Mouse (Mus musculus) embryonic facial prominence, embryonic 10.5 days (tissue): Measurements from ENCODE around the gene Myo9b. TPM values are rescaled to one million over a fixed set of nuclear protein-coding genes. Genes with fewer than 3 reads are reported as not detected.

Experiments used
- DNase-seq: peaks from one replicate; pipeline ENCODE4 v3.0.0-alpha.2; 2017; ENCODE audit warnings: low spot score
- H3K27ac ChIP-seq: fragments of 300-500 bp; sonication (generic); replicated peaks from 2 replicates; pipeline ENCODE4 v1.5.1; 2016; ENCODE audit warnings: mild to moderate bottlenecking
- H3K27me3 ChIP-seq: fragments of 300-500 bp; sonication (generic); replicated peaks from 2 replicates; pipeline ENCODE4 v1.6.1; 2016; ENCODE audit warnings: low read depth, mild to moderate bottlenecking; ENCODE audit not compliant: poor library complexity, severe bottlenecking
- H3K36me3 ChIP-seq: fragments of 300-500 bp; sonication (generic); replicated peaks from 2 replicates; pipeline ENCODE4 v1.6.1; 2016; ENCODE audit warnings: mild to moderate bottlenecking, moderate library complexity
- H3K4me1 ChIP-seq: fragments of 300-500 bp; sonication (generic); 2 replicates; pipeline ENCODE4 v1.6.1; 2016
- H3K4me3 ChIP-seq: fragments of 300-500 bp; sonication (generic); 2 replicates; pipeline ENCODE4 v1.5.1; 2016; ENCODE audit warnings: mild to moderate bottlenecking, moderate library complexity
- H3K9me3 ChIP-seq: fragments of 300-500 bp; sonication (generic); 2 replicates; pipeline ENCODE4 v1.6.1; 2016; ENCODE audit warnings: mild to moderate bottlenecking
- WGBS: fragments of 180-500 bp; shearing (Covaris S2); methylation state at CpG from one replicate; pipeline ENCODE4 v1.1.7; 2016; 5-methylcytosine and 5-hydroxymethylcytosine counted together
- polyA plus RNA-seq: library from polyadenylated mRNA; unstranded; fragments of >200 nt; fragmentation: Nextera tagmentation; extraction: Ambion mirVana; gene quantifications from 2 replicates; pipeline ENCODE4 v1.2.1, GENCODE M21; 2016

Gene Myo9b
- polyA plus RNA-seq, 1 experiment from 2014 or later, result 27.9 TPM

- Histone ChIP-seq H3K36me3 (peaks cover 36% of the 10 kb centered on the region), H3K9me3 (no peaks in the 10 kb centered on the region), H3K27ac (peak overlapping the region; percentile 89; the same call in 1 of the 2 replicates), H3K27me3 (0 out of 2 replicates have a peak, but pooled peaks cover 3% of the 10 kb centered on the region), H3K4me1 (peaks cover 24% of the 10 kb centered on the region), H3K4me3 (peak overlapping the region; percentile 88)
- DNase-seq, result no peak
- WGBS, result 86% methylated on average over 12 of the region's 12 CpGs
Observed at GRCm38 (mm10) chr8:71397701-71398100, 125.2 kb downstream of the Myo9b start.

GRCm38 (mm10) chr8:71400826-71401225, 128.3 kb downstream of the Myo9b start:
- 93% methylated on average over 2 of the region's 2 CpGs for WGBS
- no peak for DNase-seq
- Histone ChIP-seq H3K4me1 (peaks cover 25% of the 10 kb centered on the region), H3K27ac (no peak overlapping the region), H3K9me3 (no peaks in the 10 kb centered on the region), H3K4me3 (no peak overlapping the region), H3K27me3 (no peaks in the 10 kb centered on the region), H3K36me3 (peaks cover 50% of the 10 kb centered on the region)

DNA sequence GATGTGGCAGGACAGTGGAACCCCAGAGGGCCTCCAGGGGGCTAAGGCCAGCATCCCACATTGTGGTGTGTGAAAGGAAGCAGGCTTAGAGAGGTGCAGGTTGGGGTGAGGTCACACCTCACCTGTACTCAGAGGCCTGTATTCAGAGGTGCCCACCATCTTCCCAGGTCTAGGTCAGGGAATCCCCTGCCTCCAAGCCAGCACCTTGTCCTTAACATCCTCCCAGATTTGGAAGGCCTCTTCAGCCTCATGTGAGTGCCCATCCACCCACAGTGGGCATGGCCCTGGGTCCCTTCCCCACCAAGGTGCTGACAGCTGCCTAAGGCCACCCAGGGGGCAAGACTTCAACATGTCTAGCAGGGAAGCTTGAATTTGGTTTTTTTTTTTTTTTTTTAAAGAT, 128.9 kb downstream of the Myo9b start:
- Histone ChIP-seq H3K27ac (no peak overlapping the region), H3K4me3 (no peak overlapping the region), H3K27me3 (no peaks in the 10 kb centered on the region), H3K4me1 (peaks cover 25% of the 10 kb centered on the region), H3K36me3 (peaks cover 50% of the 10 kb centered on the region), H3K9me3 (no peaks in the 10 kb centered on the region)
- DNase-seq, result no peak

DNA sequence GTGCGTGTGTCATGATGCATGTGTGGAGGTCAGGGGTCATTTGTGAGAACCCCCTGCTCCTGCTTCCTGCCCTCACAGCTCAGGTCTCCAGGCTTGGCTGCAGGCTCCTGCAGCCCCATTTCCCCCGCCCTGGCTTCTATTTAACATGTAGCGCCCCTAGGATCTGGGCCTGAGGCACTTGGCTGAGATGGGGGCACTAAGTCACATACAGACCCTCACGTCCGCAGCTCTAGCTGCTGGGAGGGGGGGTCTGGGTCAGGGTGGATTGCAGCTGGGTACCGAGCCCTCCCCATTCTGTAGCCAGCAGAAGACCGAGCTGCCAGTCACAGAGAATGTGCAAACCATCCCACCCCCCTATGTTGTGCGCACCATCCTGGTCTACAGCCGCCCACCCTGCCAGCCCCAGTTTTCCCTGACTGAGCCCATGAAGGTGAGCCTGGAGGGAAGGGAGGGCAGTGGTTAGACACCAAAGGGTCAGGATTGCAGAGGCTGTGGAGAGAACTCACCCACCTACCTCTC, 130.0 kb downstream of the Myo9b start:
- Histone ChIP-seq H3K4me1 (peaks cover 30% of the 10 kb centered on the region), H3K36me3 (peaks cover 55% of the 10 kb centered on the region), H3K4me3 (no peak overlapping the region), H3K9me3 (no peaks in the 10 kb centered on the region), H3K27me3 (no peaks in the 10 kb centered on the region), H3K27ac (no peak overlapping the region)
- DNase-seq, result no peak
- 83% methylated on average over 9 of the region's 9 CpGs for WGBS

- 84% methylated on average over 6 of the region's 6 CpGs for WGBS
- Histone ChIP-seq H3K4me3 (no peak overlapping the region), H3K4me1 (peaks cover 27% of the 10 kb centered on the region), H3K27me3 (no peaks in the 10 kb centered on the region), H3K36me3 (peaks cover 61% of the 10 kb centered on the region), H3K27ac (no peak overlapping the region), H3K9me3 (no peaks in the 10 kb centered on the region)
- DNase-seq, result no peak
Observed at GRCm38 (mm10) chr8:71403107-71403885, 130.8 kb downstream of the Myo9b start.

GRCm38 (mm10) chr8:71404011-71404410, 131.5 kb downstream of the Myo9b start:
- H3K36me3 ChIP-seq, result peaks cover 61% of the 10 kb centered on the region

DNA sequence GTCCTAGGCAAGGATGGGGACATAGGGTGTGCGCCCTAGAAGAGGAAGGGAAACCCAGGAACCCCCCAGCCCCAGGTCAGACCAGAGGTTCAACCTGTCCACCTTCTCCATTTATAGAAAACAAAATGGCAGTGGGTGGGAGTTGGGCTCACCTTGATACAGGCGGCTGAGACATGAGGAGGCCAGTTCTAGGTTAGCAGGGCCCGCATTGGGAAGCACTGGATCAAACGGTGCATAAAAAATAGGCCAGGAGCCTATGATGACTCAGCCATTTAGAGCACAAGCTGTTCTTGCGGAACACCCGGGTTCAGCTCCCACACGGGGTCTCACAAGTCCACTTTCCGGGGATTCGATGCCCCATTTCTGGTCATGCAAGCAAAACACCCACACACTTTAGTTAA, 132.4 kb downstream of the Myo9b start:
- Histone ChIP-seq H3K27me3 (no peaks in the 10 kb centered on the region), H3K36me3 (peaks cover 61% of the 10 kb centered on the region), H3K4me1 (peaks cover 27% of the 10 kb centered on the region), H3K4me3 (peak overlapping the region; percentile 84), H3K27ac (no peak overlapping the region), H3K9me3 (no peaks in the 10 kb centered on the region)
- DNase-seq, result no peak
- WGBS, result 91% methylated on average over 9 of the region's 9 CpGs

More at GRCm38 (mm10) chr8:71404011-71404410, 131.5 kb downstream of the Myo9b start:
- Histone ChIP-seq H3K9me3 (no peaks in the 10 kb centered on the region), H3K27ac (no peak overlapping the region), H3K4me3 (no peak overlapping the region), H3K27me3 (no peaks in the 10 kb centered on the region), H3K4me1 (peaks cover 27% of the 10 kb centered on the region)
- WGBS, result 93% methylated on average over 8 of the region's 8 CpGs
- DNase-seq, result no peak

- peak; percentile 97 for DNase-seq
- peak within 1 kb of the TSS; percentile 84 for H3K4me3 ChIP-seq
- WGBS, result 18% methylated on average over 33 of the region's 33 CpGs
- H3K36me3 ChIP-seq, result peaks cover 60% of the 10 kb centered on the region
- H3K27ac ChIP-seq, result peak within 1 kb of the TSS; percentile 92
- H3K9me3 ChIP-seq, result no peaks in the 10 kb centered on the region
- no peaks in the 10 kb centered on the region for H3K27me3 ChIP-seq
- H3K4me1 ChIP-seq, result peaks cover 27% of the 10 kb centered on the region
Observed at GRCm38 (mm10) chr8:71405401-71406098, 133.0 kb downstream of the Myo9b start, which contains the start of gene Ankle1. Gene Ankle1 (plus strand): TSS chr8:71406010.

DNA sequence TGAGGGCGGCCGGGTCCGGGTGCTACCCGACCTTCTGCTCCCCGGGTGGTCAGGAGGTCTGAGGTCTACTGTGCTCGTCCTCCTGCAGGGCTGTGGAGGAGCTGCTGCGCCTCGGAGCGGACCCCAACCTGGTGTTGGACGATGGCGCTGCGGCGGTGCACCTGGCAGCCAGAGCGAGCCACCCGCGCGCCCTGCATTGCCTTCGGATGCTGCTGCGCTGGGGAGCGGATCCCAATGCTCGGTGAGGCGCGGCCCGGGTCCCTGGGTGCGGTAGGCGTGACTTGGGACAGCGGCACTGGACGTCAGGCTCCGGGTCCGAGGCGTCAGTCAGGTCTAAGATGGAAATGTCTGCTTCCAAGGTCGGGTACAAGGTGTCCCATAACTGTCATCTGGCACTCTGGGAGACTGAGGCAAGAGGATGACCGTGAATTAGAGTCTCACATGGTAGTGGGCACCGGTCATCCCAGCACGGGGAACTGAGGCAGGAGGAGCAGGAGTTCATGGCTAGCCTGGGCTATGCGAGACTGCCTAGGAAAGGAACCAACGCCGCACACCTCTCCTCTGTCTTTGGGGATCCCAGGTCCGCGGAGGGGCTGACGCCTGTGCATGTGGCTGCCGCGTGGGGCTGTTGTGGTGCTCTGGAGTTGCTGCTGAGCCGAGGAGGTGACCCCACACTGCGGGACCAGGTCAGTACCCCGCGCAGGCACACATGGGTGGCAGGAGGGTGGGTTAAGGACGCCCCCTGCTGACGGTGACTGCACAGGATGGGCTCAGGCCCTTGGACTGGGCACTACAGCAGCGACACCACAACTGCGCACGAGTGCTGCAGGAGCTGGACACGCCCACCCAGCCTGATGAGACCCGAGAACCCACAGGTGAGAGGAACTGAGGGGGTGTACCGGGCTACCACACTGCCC, 133.8 kb downstream of the Myo9b start:
- 1% methylated on average over 55 of the region's 55 CpGs for WGBS
- Histone ChIP-seq H3K27me3 (no peaks in the 10 kb centered on the region), H3K27ac (peak overlapping the region; percentile 92)

DNA sequence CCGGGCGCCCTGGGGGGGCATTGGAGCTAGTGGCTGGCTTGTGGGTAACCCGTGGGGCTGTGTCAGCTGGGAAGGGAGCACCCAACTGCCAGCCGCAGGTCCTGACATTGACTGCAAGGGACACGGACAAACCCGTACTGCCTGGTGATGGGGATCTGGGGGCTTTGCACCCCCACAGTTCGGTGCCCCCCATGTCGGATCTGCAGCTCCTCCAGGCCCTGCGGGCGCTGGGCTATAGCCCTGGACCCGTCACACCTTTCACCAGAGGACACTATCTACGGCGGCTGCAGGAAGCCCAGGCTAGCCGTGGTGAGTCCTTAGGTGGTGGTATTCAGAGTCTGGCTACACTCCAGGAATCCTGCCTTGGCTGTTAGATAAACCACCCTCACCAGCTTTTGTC, 134.9 kb downstream of the Myo9b start:
- DNase-seq, result no peak
- no peaks in the 10 kb centered on the region for H3K27me3 ChIP-seq
- H3K27ac ChIP-seq, result no peak overlapping the region
- 91% methylated on average over 14 of the region's 14 CpGs for WGBS
- peak overlapping the region; percentile 84 for H3K4me3 ChIP-seq
- H3K9me3 ChIP-seq, result no peaks in the 10 kb centered on the region
- H3K4me1 ChIP-seq, result peaks cover 35% of the 10 kb centered on the region
- H3K36me3 ChIP-seq, result peaks cover 50% of the 10 kb centered on the region

More for the DNA sequence above, 133.8 kb downstream of the Myo9b start:
- DNase-seq, result peak; percentile 89
- no peaks in the 10 kb centered on the region for H3K9me3 ChIP-seq
- H3K4me3 ChIP-seq, result peak overlapping the region; percentile 84
- peaks cover 55% of the 10 kb centered on the region for H3K36me3 ChIP-seq
- peaks cover 28% of the 10 kb centered on the region for H3K4me1 ChIP-seq

DNA sequence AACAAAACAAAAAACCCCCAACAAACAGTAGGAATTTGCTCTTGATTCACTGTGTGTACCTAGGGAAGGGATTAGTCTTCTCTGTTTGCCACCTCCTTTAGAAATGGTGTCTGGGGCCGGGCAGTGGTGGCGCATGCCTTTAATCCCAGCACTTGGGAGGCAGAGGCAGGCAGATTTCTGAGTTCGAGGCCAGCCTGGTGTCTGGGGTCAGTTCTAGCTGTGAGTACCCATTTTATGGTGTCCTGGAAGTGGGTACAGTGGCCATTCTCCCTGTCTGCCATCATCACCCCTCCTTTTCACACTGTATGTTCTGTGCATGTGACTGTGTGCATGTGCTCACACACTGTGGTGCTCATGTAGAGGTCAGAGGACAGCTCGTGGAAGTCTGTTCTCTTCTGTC, 135.7 kb downstream of the Myo9b start:
- 92% methylated on average over 4 of the region's 4 CpGs for WGBS
- Histone ChIP-seq H3K36me3 (peaks cover 42% of the 10 kb centered on the region), H3K27ac (no peak overlapping the region), H3K9me3 (no peaks in the 10 kb centered on the region), H3K4me3 (no peak overlapping the region), H3K27me3 (no peaks in the 10 kb centered on the region), H3K4me1 (peaks cover 35% of the 10 kb centered on the region)
- no peak for DNase-seq
